Mouse (Mus musculus): ENCODE results near the gene Ticrr. TPM values are rescaled to one million over a fixed set of nuclear protein-coding genes. Genes with fewer than 3 reads are reported as not detected.

Gene Ticrr
- polyA plus RNA-seq, 1 experiment from 2014 or later, result 18.7 TPM

GRCm38 (mm10) chr7:79623086-79623485 lies 36.9 kb upstream of the Ticrr start:
- Histone ChIP-seq H3K9ac (ENCODE audit: low read length) (no peak overlapping the region), H3K27ac (replicated peaks; ENCODE audit: low read depth, low read length) (no peak overlapping the region), H3K27me3 (ENCODE audit: control insufficient read depth, insufficient read depth, low read length) (peaks cover 5% of the 10 kb centered on the region), H3K9me3 (ENCODE audit: control insufficient read depth, low read length) (no peaks in the 10 kb centered on the region), H3K4me3 (ENCODE audit: low read depth, low read length) (no peak overlapping the region), H3K4me1 (ENCODE audit: control insufficient read depth, insufficient read depth, low read length) (no peaks in the 10 kb centered on the region), H3K36me3 (ENCODE audit: control insufficient read depth, insufficient read depth, low read length) (no peaks in the 10 kb centered on the region), H3K4me2 (ENCODE audit: low read depth, severe bottlenecking) (no peak overlapping the region)
- ATAC-seq (ENCODE audit: insufficient number of reproducible peaks, low FRiP score, low TSS enrichment, low read depth), result no peak
- WGBS, result 77% methylated on average over 8 of the region's 8 CpGs
- no peak for DNase-seq (ENCODE audit: low spot score)

GRCm38 (mm10) chr7:79626170-79626569 lies 33.8 kb upstream of the Ticrr start:
- DNase-seq (ENCODE audit: low spot score), result no peak
- no peaks in the 10 kb centered on the region for H3K36me3 ChIP-seq (ENCODE audit: control insufficient read depth, insufficient read depth, low read length)
- no peak overlapping the region for H3K4me3 ChIP-seq (ENCODE audit: low read depth, low read length)
- H3K4me1 ChIP-seq (ENCODE audit: control insufficient read depth, insufficient read depth, low read length), result no peaks in the 10 kb centered on the region
- H3K4me2 ChIP-seq (ENCODE audit: low read depth, severe bottlenecking), result no peak overlapping the region
- no peaks in the 10 kb centered on the region for H3K9me3 ChIP-seq (ENCODE audit: control insufficient read depth, low read length)
- H3K27me3 ChIP-seq (ENCODE audit: control insufficient read depth, insufficient read depth, low read length), result no peaks in the 10 kb centered on the region
- no peak overlapping the region for H3K9ac ChIP-seq (ENCODE audit: low read length)
- H3K27ac ChIP-seq (replicated peaks; ENCODE audit: low read depth, low read length), result no peak overlapping the region
- WGBS, result 82% methylated on average over 5 of the region's 5 CpGs
- no peak for ATAC-seq (ENCODE audit: insufficient number of reproducible peaks, low FRiP score, low TSS enrichment, low read depth)

- Histone ChIP-seq H3K4me2 (ENCODE audit: low read depth, severe bottlenecking) (no peak overlapping the region), H3K27me3 (ENCODE audit: control insufficient read depth, insufficient read depth, low read length) (no peaks in the 10 kb centered on the region), H3K4me1 (ENCODE audit: control insufficient read depth, insufficient read depth, low read length) (no peaks in the 10 kb centered on the region), H3K9me3 (ENCODE audit: control insufficient read depth, low read length) (no peaks in the 10 kb centered on the region), H3K36me3 (ENCODE audit: control insufficient read depth, insufficient read depth, low read length) (no peaks in the 10 kb centered on the region), H3K9ac (ENCODE audit: low read length) (no peak overlapping the region), H3K4me3 (ENCODE audit: low read depth, low read length) (no peak overlapping the region), H3K27ac (replicated peaks; ENCODE audit: low read depth, low read length) (no peak overlapping the region)
- WGBS, result 67% methylated on average over 4 of the region's 4 CpGs
- ATAC-seq (ENCODE audit: insufficient number of reproducible peaks, low FRiP score, low TSS enrichment, low read depth), result no peak
- no peak for DNase-seq (ENCODE audit: low spot score)
Measured at GRCm38 (mm10) chr7:79628271-79628913, 31.6 kb upstream of the Ticrr start.

- Histone ChIP-seq H3K4me1 (ENCODE audit: control insufficient read depth, insufficient read depth, low read length) (no peaks in the 10 kb centered on the region), H3K27me3 (ENCODE audit: control insufficient read depth, insufficient read depth, low read length) (no peaks in the 10 kb centered on the region), H3K27ac (replicated peaks; ENCODE audit: low read depth, low read length) (no peak overlapping the region), H3K36me3 (ENCODE audit: control insufficient read depth, insufficient read depth, low read length) (no peaks in the 10 kb centered on the region), H3K4me2 (ENCODE audit: low read depth, severe bottlenecking) (no peak overlapping the region), H3K4me3 (ENCODE audit: low read depth, low read length) (no peak overlapping the region), H3K9me3 (ENCODE audit: control insufficient read depth, low read length) (no peaks in the 10 kb centered on the region), H3K9ac (ENCODE audit: low read length) (no peak overlapping the region)
- WGBS, result 17% methylated on average over 13 of the region's 13 CpGs
- DNase-seq (ENCODE audit: low spot score) (no peak), ATAC-seq (ENCODE audit: insufficient number of reproducible peaks, low FRiP score, low TSS enrichment, low read depth) (no peak)
Measured at GRCm38 (mm10) chr7:79631773-79632348, 28.1 kb upstream of the Ticrr start.

GRCm38 (mm10) chr7:79647233-79647632 lies 12.8 kb upstream of the Ticrr start:
- H3K9ac ChIP-seq (ENCODE audit: low read length), result no peak overlapping the region
- H3K4me1 ChIP-seq (ENCODE audit: control insufficient read depth, insufficient read depth, low read length), result no peaks in the 10 kb centered on the region
- no peaks in the 10 kb centered on the region for H3K36me3 ChIP-seq (ENCODE audit: control insufficient read depth, insufficient read depth, low read length)
- ATAC-seq (ENCODE audit: insufficient number of reproducible peaks, low FRiP score, low TSS enrichment, low read depth) (no peak), DNase-seq (ENCODE audit: low spot score) (no peak)
- no peaks in the 10 kb centered on the region for H3K9me3 ChIP-seq (ENCODE audit: control insufficient read depth, low read length)
- no peaks in the 10 kb centered on the region for H3K27me3 ChIP-seq (ENCODE audit: control insufficient read depth, insufficient read depth, low read length)
- H3K4me2 ChIP-seq (ENCODE audit: low read depth, severe bottlenecking), result no peak overlapping the region
- WGBS, result 91% methylated on average over 3 of the region's 3 CpGs
- H3K4me3 ChIP-seq (ENCODE audit: low read depth, low read length), result no peak overlapping the region
- H3K27ac ChIP-seq (replicated peaks; ENCODE audit: low read depth, low read length), result no peak overlapping the region

GRCm38 (mm10) chr7:79649005-79649404 lies 11.0 kb upstream of the Ticrr start:
- H3K36me3 ChIP-seq (ENCODE audit: control insufficient read depth, insufficient read depth, low read length), result no peaks in the 10 kb centered on the region
- no peak overlapping the region for H3K9ac ChIP-seq (ENCODE audit: low read length)
- ATAC-seq (ENCODE audit: insufficient number of reproducible peaks, low FRiP score, low TSS enrichment, low read depth) (no peak), DNase-seq (ENCODE audit: low spot score) (peak; percentile 76)
- H3K9me3 ChIP-seq (ENCODE audit: control insufficient read depth, low read length), result no peaks in the 10 kb centered on the region
- WGBS, result 10% methylated on average over 3 of the region's 3 CpGs
- no peaks in the 10 kb centered on the region for H3K27me3 ChIP-seq (ENCODE audit: control insufficient read depth, insufficient read depth, low read length)
- no peak overlapping the region for H3K4me3 ChIP-seq (ENCODE audit: low read depth, low read length)
- no peak overlapping the region for H3K27ac ChIP-seq (replicated peaks; ENCODE audit: low read depth, low read length)
- no peaks in the 10 kb centered on the region for H3K4me1 ChIP-seq (ENCODE audit: control insufficient read depth, insufficient read depth, low read length)
- no peak overlapping the region for H3K4me2 ChIP-seq (ENCODE audit: low read depth, severe bottlenecking)

- Histone ChIP-seq H3K9me3 (ENCODE audit: control insufficient read depth, low read length) (no peaks in the 10 kb centered on the region), H3K4me3 (ENCODE audit: low read depth, low read length) (no peak overlapping the region), H3K27me3 (ENCODE audit: control insufficient read depth, insufficient read depth, low read length) (no peaks in the 10 kb centered on the region), H3K9ac (ENCODE audit: low read length) (no peak overlapping the region), H3K4me2 (ENCODE audit: low read depth, severe bottlenecking) (no peak overlapping the region), H3K36me3 (ENCODE audit: control insufficient read depth, insufficient read depth, low read length) (no peaks in the 10 kb centered on the region), H3K27ac (replicated peaks; ENCODE audit: low read depth, low read length) (no peak overlapping the region), H3K4me1 (ENCODE audit: control insufficient read depth, insufficient read depth, low read length) (no peaks in the 10 kb centered on the region)
- no peak for DNase-seq (ENCODE audit: low spot score)
- 86% methylated on average over 1 of the region's 1 CpGs for WGBS
- no peak for ATAC-seq (ENCODE audit: insufficient number of reproducible peaks, low FRiP score, low TSS enrichment, low read depth)
Measured at GRCm38 (mm10) chr7:79654185-79654584, 5.8 kb upstream of the Ticrr start.

GRCm38 (mm10) chr7:79654586-79654985 lies 5.4 kb upstream of the Ticrr start:
- Histone ChIP-seq H3K4me3 (ENCODE audit: low read depth, low read length) (no peak overlapping the region), H3K9me3 (ENCODE audit: control insufficient read depth, low read length) (no peaks in the 10 kb centered on the region), H3K27ac (replicated peaks; ENCODE audit: low read depth, low read length) (no peak overlapping the region), H3K36me3 (ENCODE audit: control insufficient read depth, insufficient read depth, low read length) (no peaks in the 10 kb centered on the region), H3K27me3 (ENCODE audit: control insufficient read depth, insufficient read depth, low read length) (no peaks in the 10 kb centered on the region), H3K9ac (ENCODE audit: low read length) (no peak overlapping the region), H3K4me2 (ENCODE audit: low read depth, severe bottlenecking) (no peak overlapping the region), H3K4me1 (ENCODE audit: control insufficient read depth, insufficient read depth, low read length) (no peaks in the 10 kb centered on the region)
- WGBS, result 52% methylated on average over 1 of the region's 1 CpGs
- ATAC-seq (ENCODE audit: insufficient number of reproducible peaks, low FRiP score, low TSS enrichment, low read depth) (no peak), DNase-seq (ENCODE audit: low spot score) (no peak)
